Mouse (Mus musculus) yolk sac, embryonic 10.5 days (tissue): Measurements from ENCODE around the gene Klf12.
"Not testable (repeated sequence)": the region's sequence is repeated elsewhere in the genome, so short reads cannot be mapped to it uniquely, and the experiment has no call there.

Experiments
- DNase-seq: peaks from one replicate; pipeline ENCODE4 v3.0.0-alpha.2; 2017; ENCODE audit warnings: low spot score

Klf12 gene

GRCm38 (mm10) chr14:99876791-99877578 lies 407.5 kb downstream of the Klf12 start:
- DNase-seq: no peak

- no peak for DNase-seq
Measured at GRCm38 (mm10) chr14:99873725-99874124, 410.8 kb downstream of the Klf12 start.

GRCm38 (mm10) chr14:99856158-99857011 lies 428.1 kb downstream of the Klf12 start:
- peak; percentile 2 for DNase-seq

GRCm38 (mm10) chr14:99854467-99854807 lies 430.0 kb downstream of the Klf12 start:
- DNase-seq: not testable (repeated sequence)

GRCm38 (mm10) chr14:99853769-99854466 lies 430.6 kb downstream of the Klf12 start:
- not testable (repeated sequence) for DNase-seq

DNA sequence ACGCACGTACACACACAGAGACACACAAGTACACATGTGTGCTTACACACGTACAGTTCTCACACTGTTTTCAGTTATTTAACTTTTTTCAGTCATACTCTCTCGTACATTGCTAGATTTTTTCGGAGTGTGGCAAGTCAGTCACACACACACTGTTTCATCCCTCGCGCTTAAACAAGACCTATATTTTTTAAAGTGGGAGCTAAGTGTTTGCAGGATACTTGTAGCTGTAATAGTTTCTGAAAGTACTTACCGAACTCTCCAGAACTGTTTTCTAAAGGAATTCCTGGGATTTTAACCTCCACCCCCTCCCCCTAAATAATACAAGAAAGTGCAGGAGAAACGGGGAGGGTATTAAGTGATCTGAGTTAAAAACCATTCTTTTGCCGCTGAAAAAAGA lies 434.1 kb downstream of the Klf12 start:
- DNase-seq: no peak

DNA sequence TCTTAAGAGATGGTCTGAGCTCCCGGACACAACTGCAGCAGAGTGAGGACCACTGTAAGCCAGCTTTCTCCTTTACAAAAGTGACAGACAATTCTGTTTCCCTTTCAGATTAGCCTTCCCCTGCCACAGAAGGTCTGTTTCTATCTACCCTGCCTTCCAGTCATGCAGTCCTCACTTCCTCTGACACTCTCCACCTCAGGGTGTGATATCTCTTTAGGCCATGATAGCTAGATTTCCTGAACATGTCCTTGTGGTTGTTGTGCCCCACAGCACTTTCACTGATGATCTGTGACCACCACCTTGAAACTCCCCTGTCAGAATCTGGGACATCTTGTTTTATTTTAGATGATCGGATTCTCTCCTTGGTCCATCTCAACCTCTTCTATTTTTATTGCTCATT lies 437.0 kb downstream of the Klf12 start:
- no peak for DNase-seq

- no peak for DNase-seq
Measured at GRCm38 (mm10) chr14:99826713-99827112, 457.8 kb downstream of the Klf12 start.
